Mouse (Mus musculus) layer of hippocampus, postnatal 25 days (tissue): Measurements from ENCODE around the gene Mn1. TPM values are rescaled to one million over a fixed set of nuclear protein-coding genes. Genes with fewer than 3 reads are reported as not detected.

Experiments used
- DNase-seq, 2 experiments: peaks; one replicate each; pipeline ENCODE4 v3.0.0; 2022; ENCODE audit warnings: mixed read lengths in 2 of 2, low spot score in 1 of 2; ENCODE audit errors: extremely low spot score in 1 of 2
- total RNA-seq, 2 experiments: library from RNA; stranded (reverse); gene quantifications; 2 replicates each; pipeline ENCODE4 v1.2.3; 2021

Gene Mn1
- total RNA-seq, 2 experiments from 2014 or later = 40.0 to 40.1 TPM

GRCm38 (mm10) chr5:111428882-111429281 lies 11.7 kb downstream of the Mn1 start:
- no peak for DNase-seq

DNA sequence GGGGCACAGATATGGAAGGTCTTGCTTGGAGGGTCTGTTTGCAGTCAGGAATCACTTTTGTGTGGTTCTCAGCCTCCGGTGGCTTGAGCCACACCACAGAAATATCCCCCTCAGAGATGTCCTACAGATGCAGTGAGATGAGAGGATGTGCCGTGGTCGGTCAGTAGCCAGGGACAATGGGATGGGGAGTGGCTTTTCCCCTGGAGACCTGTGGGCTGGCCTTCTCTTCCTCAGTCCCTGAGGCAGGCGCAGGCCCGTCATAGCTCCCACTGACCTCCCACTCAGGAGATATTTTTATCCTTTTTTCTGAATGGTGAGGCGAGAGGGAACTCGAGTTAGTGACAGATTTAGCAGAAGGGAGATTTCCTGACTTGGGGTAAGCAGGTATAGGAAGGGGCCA lies 12.6 kb downstream of the Mn1 start:
- DNase-seq = no peak

DNA sequence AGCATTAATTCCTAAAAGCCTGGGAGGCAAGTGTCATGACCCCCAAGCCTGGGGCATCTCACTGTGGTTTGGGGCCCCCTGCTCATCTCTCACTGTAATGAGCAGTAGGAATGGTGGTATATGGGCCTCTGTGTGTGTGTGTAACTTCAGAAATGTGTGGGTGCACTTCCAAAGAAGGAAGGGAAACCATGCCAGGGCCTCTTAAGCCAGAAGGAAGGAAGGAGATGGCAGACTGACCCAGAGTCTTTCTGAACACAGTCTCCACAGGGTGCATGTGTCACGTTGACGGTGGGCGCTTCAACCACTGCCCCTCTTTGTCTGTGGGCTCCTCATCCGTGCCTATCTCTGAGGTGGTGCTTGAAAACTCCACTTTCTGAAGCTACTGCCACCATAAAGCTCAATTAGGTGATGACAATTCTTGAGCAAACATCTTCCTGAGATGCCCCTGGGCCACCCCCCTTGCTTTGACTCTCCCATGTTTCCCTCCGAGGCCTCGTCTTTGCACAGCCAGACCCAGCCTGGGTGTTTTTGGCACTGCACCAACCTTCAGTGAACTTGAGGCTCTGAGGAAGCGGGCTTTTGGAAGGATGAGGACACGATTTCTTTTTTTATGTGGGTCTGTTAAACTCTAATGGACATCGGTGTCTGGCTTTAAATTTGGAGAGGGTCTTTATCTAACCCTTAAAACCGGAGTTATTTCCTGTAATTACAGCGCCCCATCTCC lies 14.0 kb downstream of the Mn1 start:
- DNase-seq = no peak

- DNase-seq = no peak
Observed at GRCm38 (mm10) chr5:111432842-111433241, 15.7 kb downstream of the Mn1 start.

DNA sequence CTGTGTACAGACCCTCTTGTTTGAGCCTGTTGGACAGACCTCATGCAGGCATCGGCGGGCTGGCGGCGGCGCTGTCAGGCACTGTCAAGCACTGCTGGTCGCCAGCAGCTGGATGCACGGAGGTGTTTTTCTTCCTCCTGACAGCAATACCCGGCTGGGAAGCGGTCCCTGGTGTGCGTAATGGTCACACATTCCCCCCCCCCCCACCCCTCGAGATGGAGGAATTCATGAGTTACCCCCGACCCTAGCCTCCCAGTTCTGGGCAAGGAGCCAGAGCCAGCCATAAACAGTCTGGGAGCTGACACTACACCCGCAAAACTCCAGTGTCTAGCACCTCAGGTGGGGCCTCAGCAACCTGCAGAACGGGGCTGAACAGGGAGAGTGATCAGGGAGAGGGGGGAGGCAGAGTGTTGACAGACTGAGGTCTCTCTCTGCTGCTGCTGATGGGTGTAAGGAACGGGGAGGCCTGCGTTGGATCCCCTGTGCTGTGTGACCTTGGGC lies 17.2 kb downstream of the Mn1 start:
- DNase-seq = no peak

DNA sequence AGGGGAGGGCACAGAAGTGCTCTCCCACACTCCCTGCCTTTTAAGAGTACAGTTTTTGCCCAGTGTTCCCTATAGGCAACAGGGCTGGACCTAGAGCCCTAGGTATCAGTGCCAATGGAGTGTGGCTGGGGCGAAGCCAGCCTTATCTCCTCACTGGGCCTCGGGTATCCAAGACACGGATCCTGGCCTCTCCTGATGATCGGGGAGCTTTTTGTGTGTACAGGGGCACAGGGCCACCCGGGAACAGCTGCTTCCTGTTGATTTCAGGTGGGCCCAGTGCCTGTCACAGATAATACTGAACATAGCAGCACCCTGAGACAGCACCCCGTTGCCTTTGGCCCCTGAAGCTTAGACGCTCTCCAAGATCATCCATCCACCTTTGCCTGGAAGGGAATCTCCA lies 19.1 kb downstream of the Mn1 start:
- DNase-seq = no peak

- DNase-seq = no peak
Observed at GRCm38 (mm10) chr5:111437205-111437604, 20.0 kb downstream of the Mn1 start.

GRCm38 (mm10) chr5:111438336-111438735 lies 21.2 kb downstream of the Mn1 start:
- DNase-seq = no peak

DNA sequence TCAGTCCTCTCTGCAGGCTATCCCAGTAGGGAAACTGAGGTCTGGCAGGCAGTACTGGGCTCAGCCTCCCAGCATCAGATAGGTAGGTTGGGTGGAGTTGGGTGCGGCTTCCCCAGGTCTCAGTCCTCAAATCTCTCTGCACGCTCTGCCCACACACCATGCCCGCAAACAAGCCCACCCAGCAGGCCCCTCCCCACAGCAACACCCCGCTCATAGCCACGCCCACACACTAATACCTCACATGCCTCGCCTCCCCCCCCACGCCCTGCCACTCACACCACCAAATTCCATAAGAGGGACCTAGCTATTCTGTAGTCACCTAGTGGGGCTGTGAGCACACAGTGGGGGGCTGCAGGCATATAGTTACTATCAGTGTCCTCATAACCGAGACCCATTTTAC lies 21.7 kb downstream of the Mn1 start:
- DNase-seq = no peak

DNA sequence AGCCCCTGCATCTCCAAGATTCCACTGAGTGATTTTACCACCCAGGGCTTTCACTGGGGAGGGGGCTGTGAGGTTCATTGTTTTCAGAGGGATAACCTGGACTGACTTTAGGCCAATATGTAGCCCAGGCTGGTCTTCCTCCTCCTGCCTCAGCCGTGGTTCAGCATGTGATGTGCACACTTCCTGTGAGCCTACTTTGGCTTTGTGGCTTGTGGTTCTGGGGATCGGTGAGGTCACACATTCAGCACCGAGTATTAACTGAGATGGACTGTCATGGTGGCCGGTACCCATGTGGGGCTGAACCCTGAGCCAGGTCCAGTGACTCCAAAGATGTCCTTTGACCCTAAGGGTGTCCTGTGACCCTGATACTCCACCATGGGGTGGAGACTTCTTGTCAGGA lies 23.1 kb downstream of the Mn1 start:
- DNase-seq = no peak

DNA sequence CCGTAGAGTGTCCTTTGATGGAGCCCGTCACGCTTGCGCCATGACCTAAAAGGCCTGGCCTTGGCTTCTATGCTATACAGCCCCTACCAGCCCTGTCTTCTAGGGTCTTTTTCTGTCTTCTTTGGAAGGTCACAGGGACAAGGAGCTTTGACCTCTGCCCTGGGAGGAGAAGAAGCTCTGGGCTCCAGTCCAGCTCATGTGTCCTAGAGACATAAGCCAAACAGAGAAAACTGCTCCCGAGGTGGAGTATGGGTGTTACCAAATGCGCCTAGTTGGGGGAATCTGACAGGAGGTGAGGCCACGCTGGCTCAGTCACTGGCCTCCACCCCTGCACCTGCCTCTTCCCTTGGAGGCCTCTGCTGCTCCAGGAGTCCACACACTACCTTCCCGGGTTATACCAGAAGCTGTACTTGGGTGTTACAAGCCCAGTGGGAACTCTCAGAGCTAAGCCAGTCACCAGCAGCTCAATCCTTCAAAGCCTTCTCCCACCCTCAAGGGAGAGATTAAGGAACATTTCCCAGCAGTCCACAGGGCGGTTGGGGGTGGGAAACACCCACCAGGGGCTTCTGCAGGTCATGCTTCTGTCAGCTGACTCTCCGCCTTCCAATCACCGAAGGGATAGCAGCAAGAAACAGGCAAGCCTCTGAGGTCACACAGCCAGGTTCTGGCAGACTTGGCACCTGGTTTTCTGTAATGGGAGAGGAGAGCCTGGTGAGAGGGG lies 25.1 kb downstream of the Mn1 start:
- DNase-seq = no peak

DNA sequence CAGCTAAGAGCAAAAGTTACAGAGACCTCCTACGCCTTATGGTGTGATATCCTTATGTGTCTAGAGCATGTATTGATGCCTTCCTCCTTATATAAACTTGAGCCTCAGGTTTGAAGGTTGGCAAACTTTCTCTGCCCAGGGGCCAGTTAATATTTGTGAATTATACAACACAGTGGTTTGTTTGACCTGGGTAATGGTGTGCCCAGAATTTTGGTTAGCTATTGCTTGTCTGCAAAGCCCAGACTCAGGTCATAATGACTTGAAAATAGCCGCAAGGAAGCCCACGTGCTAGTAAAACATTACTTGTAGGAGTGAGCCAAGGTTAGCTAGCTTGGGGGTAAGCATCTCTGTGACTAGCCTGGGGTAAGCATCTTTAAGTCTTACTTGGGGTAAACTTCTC lies 26.5 kb downstream of the Mn1 start:
- DNase-seq = no peak

- no peak for DNase-seq
Observed at GRCm38 (mm10) chr5:111444361-111444760, 27.2 kb downstream of the Mn1 start.

- DNase-seq = no peak
Observed at GRCm38 (mm10) chr5:111446652-111447051, 29.5 kb downstream of the Mn1 start.

GRCm38 (mm10) chr5:111449700-111450099 lies 32.5 kb downstream of the Mn1 start:
- peak in 1 of 2 experiments; percentile 43 for DNase-seq

GRCm38 (mm10) chr5:111454240-111454639 lies 37.1 kb downstream of the Mn1 start:
- no peak for DNase-seq

DNA sequence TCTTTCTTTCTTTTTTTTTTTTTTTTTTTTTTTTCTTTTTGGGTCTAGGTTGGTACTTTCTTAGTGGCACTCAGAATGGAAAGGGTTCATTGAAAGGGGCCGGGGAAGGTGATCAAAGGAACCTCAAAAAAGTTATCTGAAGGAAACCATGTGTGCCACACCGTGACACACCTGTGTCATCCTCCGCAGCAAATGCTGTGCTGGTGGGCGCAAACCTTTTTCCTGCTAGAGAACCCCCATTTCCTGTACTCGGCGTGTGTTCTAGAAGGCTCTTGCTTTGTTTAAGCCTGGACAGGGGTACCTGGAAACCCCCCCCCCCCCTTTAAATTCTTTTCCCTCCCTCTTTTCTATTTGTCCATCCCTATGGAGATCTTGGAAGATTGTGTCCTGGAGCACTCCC lies 37.7 kb downstream of the Mn1 start:
- DNase-seq = no peak

GRCm38 (mm10) chr5:111458675-111459074 lies 41.5 kb downstream of the Mn1 start:
- DNase-seq = no peak

DNA sequence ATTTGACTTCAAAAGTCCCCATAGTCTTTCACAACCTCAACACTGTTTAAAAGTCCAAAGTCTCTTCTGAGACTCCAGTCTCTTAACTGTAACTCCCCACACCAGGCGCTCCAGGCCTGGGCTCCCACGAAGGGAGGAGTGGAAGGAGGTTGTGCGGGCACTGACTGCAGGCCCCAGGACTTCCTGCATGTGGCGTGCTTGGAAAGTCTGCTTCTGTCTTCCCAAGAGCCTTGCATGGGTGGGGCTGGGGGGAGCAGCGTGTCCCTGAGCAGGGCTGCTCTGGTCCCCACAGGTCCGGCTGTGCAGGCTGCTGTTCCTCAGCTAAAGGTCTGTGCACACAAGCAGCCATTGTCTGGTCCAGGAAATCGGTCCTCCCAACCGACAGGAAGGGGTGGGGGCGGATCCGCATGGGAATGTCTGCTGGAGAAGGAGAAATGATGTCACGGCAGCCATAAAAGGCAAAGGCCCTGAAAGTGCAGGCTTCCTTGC lies 48.7 kb downstream of the Mn1 start:
- DNase-seq = no peak

- DNase-seq = no peak
Observed at GRCm38 (mm10) chr5:111466429-111466828, 49.3 kb downstream of the Mn1 start.

GRCm38 (mm10) chr5:111467699-111468098 lies 50.5 kb downstream of the Mn1 start:
- DNase-seq = no peak
